Mouse (Mus musculus): ENCODE data around the gene Mical2. TPM values are rescaled to one million over a fixed set of nuclear protein-coding genes. Genes with fewer than 3 reads are reported as not detected.

Gene Mical2
- polyA plus RNA-seq (2015; fragmentation: Nextera tagmentation; extraction: Ambion mirVana) = 1.5 TPM in 2 replicates

DNA sequence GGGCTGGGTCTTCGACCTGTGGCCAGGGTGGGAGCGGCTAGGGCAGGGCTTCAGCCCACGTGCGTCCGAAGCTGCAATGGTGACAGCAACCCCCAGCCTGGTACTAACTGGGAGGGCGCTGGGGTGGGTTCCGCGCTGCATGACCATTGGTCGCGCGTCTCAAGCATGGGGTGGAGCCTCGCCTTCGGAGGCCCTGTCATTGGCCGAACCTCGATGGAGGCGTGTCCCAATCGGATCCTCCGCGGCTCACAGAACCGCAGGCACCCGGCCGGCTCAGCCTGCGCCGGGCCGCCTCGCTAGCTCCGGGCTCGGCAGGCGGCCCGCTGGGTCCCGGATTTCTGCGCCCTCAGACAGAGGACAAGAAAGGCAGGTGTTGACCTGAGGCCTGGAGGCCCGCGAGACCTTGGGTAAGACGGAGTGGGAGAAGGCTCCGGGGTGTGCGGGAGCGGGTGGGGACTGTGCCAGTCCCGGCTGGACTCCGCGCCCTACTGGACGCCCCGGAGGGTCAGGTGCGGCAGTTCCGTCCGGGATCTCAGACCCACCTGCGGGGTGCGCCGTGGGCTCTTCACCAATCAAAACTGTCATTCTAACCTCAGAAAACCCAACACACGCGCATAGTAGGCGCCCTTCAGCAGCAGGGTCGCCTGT, at the start of gene Mical2:
Gene Mical2 (plus strand): TSS at position 242 of the 648 bp plus-strand sequence.
- peaks cover 49% of the 10 kb centered on the region for H3K27me3 ChIP-seq
- under 1% methylated on average over 50 of the region's 53 CpGs for WGBS

DNA sequence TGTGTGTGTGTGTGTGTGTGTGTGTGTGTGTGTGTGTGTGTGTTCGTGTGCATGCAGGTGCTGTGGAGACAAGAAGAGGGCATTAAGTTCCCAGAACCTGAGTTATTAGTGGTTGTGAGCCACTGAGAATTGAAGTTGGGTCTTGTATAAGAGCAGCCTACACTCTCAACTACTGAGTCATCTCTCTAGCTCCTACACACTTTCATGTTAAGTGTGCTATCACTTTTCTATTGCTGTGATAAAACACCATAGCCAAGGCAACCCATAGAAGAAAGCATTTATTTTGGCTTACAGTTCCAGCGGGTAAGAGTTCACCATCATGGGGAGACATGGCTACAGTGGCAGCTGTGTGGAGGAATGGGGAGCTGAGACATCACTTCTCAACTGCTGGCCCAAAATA, 49.0 kb upstream of the Mical2 start:
- H3K4me2 ChIP-seq (replicated peaks) = no peak overlapping the region
- WGBS = 91% methylated on average over 2 of the region's 2 CpGs
- no peak overlapping the region for H3K27ac ChIP-seq

More for the DNA sequence above, at the start of gene Mical2:
- H3K36me3 ChIP-seq = no peaks in the 10 kb centered on the region
- H3K4me1 ChIP-seq (replicated peaks) = peaks cover 20% of the 10 kb centered on the region
- H3K4me3 ChIP-seq (replicated peaks) = peak within 1 kb of the TSS; percentile 66
- peak within 1 kb of the TSS; percentile 69 for H3K9ac ChIP-seq (replicated peaks)
- H3K4me2 ChIP-seq (replicated peaks) = peak within 1 kb of the TSS; percentile 98
- no peak within 1 kb of the TSS for H3K27ac ChIP-seq
- H3K9me3 ChIP-seq = no peaks in the 10 kb centered on the region
- peak; percentile 98 for ATAC-seq

DNA sequence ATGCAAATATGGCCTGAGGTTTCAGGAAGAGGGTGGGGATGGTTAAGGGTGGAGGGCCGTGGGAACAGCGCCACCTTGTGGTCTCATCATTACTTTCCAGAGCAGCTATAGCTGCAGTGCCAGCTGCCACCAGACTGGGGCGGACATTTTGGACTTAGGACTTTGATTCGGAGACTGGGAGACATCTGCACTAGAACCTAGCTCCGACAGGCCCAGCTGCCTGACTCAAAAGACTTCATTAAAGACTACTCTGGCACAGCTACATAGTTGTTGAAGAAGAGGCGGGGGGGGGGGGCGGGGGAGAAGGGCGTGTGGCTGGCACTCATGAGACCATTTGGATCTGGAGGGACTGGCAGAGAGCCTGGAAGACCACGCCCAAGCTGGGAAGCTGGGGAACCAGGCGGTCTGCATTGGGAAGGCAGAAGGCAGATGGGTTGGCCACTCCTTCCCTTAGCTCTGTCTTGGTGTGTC, 45.4 kb upstream of the Mical2 start:
- Histone ChIP-seq H3K9ac (replicated peaks) (no peak overlapping the region), H3K36me3 (no peaks in the 10 kb centered on the region), H3K4me3 (replicated peaks) (no peak overlapping the region), H3K9me3 (no peaks in the 10 kb centered on the region), H3K4me1 (replicated peaks) (no peaks in the 10 kb centered on the region; the same call in 1 of the 2 replicates), H3K27ac (no peak overlapping the region), H3K27me3 (no peaks in the 10 kb centered on the region), H3K4me2 (replicated peaks) (0 out of 2 replicates have a peak overlapping the region, but pooled peaks have one; percentile 9)
- ATAC-seq = peak; percentile 78
- WGBS = 12% methylated on average over 10 of the region's 10 CpGs

More for the DNA sequence above, 49.0 kb upstream of the Mical2 start:
- Histone ChIP-seq H3K9ac (replicated peaks) (no peak overlapping the region), H3K4me3 (replicated peaks) (no peak overlapping the region), H3K4me1 (replicated peaks) (no peaks in the 10 kb centered on the region), H3K36me3 (no peaks in the 10 kb centered on the region), H3K9me3 (no peaks in the 10 kb centered on the region), H3K27me3 (no peaks in the 10 kb centered on the region)
- ATAC-seq = no peak

DNA sequence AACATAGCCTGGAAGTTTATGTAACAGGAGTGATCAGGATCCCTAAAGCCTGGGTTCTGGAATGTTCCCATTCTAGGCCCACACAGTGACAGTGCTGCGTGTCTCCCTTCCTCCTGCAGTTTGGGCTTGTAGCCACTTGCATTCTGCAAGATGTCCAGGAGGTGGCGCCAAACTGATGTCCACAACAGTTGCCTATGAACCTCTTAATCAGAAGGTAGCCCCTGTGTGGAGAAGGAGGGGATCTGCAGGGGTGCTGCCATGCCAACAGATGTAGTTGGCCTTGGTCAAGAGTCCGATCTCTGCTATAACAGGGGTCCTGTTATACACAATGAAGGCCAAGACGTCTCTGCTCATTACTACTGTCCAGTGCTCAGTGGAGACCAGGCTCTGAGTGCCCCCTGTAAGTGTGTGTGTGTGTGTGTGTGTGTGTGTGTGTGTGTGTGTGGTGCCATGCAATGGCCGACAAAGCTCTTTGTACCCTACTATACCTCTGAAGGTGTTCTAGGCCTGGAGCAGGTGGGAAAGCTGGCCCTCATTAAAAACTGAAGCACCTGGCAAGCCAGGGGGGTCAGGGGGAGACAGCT, 42.3 kb upstream of the Mical2 start:
- no peaks in the 10 kb centered on the region; the same call in 1 of the 2 replicates for H3K4me1 ChIP-seq (replicated peaks)
- no peaks in the 10 kb centered on the region for H3K9me3 ChIP-seq
- no peaks in the 10 kb centered on the region for H3K36me3 ChIP-seq
- H3K27me3 ChIP-seq = no peaks in the 10 kb centered on the region
- H3K9ac ChIP-seq (replicated peaks) = no peak overlapping the region
- H3K27ac ChIP-seq = no peak overlapping the region
- no peak overlapping the region for H3K4me2 ChIP-seq (replicated peaks)
- ATAC-seq = peak; percentile 60
- 38% methylated on average over 5 of the region's 5 CpGs for WGBS
- no peak overlapping the region for H3K4me3 ChIP-seq (replicated peaks)

DNA sequence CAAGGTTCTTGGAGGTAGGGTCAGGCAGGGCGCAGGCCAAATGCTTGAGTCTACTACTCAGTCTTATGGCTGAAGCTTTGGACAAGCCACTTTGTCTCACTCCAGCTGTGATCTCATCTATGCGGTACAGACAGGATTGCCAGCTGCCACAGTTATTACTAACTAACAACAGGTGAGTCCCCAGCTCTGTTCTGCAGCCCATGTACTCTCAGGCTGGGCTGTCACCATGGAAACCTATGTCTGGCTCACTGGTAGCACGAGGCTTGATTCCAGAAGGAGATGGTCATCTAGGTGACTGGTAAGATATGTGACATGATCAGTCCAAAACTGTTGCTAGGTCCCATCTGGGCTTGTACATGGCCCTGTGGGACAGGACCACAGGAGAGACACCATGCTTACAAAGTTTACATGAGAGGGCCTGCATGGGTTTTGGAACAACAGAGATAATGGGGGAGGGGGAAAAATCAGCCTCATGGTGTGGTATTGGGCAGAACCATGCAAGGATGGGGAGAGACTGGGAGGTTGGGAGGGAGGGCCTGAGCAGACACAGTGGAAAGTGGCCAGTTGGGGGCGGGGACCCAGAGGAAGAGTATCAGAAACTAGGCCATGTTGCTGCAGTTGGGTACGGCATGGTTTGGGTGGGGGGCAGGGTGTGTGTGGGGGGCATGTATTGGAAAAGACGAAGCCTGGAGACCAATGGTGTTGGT, 41.0 kb upstream of the Mical2 start:
- H3K4me2 ChIP-seq (replicated peaks) = no peak overlapping the region
- no peaks in the 10 kb centered on the region for H3K27me3 ChIP-seq
- WGBS = 81% methylated on average over 6 of the region's 6 CpGs
- H3K4me3 ChIP-seq (replicated peaks) = no peak overlapping the region
- H3K9ac ChIP-seq (replicated peaks) = no peak overlapping the region
- ATAC-seq = no peak
- H3K4me1 ChIP-seq (replicated peaks) = no peaks in the 10 kb centered on the region; the same call in 1 of the 2 replicates
- no peaks in the 10 kb centered on the region for H3K36me3 ChIP-seq
- no peaks in the 10 kb centered on the region for H3K9me3 ChIP-seq
- H3K27ac ChIP-seq = no peak overlapping the region

DNA sequence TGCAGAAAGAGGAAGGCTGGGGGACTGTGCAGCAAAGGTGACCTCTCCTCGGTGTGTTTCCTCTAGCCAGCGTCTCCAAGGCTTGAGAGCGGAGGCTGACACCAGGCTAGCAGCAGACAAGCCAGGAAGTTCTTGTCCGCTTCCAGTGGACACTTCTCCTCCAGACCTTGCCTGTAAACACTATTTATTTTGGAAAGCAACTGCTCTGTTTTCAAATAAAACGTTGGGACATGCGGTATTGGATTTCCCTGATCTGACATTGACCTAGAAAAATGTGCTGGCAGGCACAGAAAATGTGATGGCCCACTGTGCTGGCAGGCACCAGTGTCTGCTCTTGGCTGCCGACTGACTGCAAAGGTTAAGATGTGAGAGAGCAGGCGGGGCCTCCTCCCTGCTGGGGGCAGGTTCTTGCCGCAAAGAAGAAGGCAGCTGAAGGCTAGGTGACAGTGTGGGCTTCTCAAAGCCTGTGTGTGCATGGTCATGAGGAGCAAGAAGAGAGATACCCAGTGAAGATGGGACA, 40.4 kb upstream of the Mical2 start:
- 78% methylated on average over 9 of the region's 9 CpGs for WGBS
- Histone ChIP-seq H3K36me3 (no peaks in the 10 kb centered on the region), H3K4me3 (replicated peaks) (no peak overlapping the region), H3K4me2 (replicated peaks) (no peak overlapping the region), H3K27ac (no peak overlapping the region), H3K4me1 (replicated peaks) (no peaks in the 10 kb centered on the region; the same call in 1 of the 2 replicates), H3K9ac (replicated peaks) (no peak overlapping the region), H3K9me3 (no peaks in the 10 kb centered on the region), H3K27me3 (no peaks in the 10 kb centered on the region)
- ATAC-seq = no peak

DNA sequence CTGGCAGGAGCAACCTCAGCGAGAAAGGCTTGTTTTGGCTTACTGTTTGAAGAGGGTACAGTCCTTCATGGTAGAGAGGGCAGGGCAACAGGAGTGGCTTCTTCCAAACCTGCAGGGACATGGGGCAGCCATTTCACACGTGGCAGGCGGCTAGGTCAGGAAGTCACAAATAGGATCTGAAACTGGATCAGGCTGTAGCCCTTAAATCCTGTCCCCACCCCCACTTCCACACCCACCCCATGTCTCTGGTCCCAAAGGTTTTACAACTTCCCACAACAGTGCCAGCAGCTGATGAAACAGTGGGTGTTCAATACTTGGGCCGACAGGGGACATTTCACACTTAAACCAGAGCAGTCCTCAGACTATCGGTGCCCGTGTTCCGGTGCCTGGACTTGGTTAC, 38.8 kb upstream of the Mical2 start:
- H3K27me3 ChIP-seq = no peaks in the 10 kb centered on the region
- H3K4me1 ChIP-seq (replicated peaks) = no peaks in the 10 kb centered on the region; the same call in 1 of the 2 replicates
- no peak overlapping the region for H3K4me2 ChIP-seq (replicated peaks)
- no peaks in the 10 kb centered on the region for H3K9me3 ChIP-seq
- no peaks in the 10 kb centered on the region for H3K36me3 ChIP-seq
- no peak overlapping the region for H3K27ac ChIP-seq
- H3K9ac ChIP-seq (replicated peaks) = no peak overlapping the region
- no peak overlapping the region for H3K4me3 ChIP-seq (replicated peaks)
- WGBS = 90% methylated on average over 7 of the region's 7 CpGs
- ATAC-seq = no peak

DNA sequence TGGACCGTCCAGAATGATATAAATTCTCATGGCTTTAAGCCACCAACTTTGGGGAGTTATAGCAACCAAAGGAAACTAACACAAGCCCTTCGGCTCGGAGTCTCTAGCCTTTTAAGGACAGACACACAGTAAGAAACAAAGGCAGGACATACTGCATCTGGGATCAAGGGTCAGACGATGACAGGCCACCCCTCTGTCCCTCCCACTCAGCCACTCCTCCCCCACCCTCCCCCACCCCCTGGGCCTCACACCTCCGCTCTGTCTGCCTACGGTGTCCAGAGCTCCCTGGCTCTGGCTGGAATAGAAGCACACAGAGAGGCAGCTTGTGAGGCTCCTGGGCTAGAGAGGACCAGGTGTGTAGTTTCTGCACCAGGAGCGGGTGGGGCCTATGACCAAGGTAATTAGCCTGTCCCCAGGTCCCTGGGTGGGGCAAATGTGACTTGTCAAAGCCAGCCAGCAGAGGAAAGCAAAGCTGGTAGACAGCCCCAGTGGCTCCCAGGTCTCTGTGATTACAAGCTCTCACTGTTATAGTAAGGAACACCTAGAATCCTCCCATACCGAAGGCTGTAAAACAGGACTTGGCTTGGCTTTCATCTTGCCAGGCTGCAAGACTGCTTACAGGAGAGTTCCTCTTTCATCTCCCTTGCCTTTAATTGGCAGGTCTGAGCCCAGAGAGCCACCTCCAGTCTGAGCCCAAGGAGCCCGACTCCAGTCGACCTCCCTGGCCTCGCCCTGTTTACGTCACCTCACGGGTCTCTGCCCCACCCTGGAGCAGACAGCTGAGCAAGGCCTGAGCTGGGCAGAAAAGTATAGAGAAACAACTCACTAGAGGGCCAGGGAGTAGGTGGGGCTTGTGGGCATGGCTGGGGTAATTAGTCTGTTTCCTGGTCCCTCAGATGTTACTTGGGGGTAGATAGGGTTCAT, 37.9 kb upstream of the Mical2 start:
- Histone ChIP-seq H3K4me2 (replicated peaks) (no peak overlapping the region), H3K4me3 (replicated peaks) (no peak overlapping the region), H3K27me3 (no peaks in the 10 kb centered on the region), H3K36me3 (no peaks in the 10 kb centered on the region), H3K9ac (replicated peaks) (no peak overlapping the region), H3K9me3 (no peaks in the 10 kb centered on the region), H3K27ac (no peak overlapping the region), H3K4me1 (replicated peaks) (no peaks in the 10 kb centered on the region; the same call in 1 of the 2 replicates)
- WGBS = 82% methylated on average over 13 of the region's 13 CpGs
- no peak for ATAC-seq

DNA sequence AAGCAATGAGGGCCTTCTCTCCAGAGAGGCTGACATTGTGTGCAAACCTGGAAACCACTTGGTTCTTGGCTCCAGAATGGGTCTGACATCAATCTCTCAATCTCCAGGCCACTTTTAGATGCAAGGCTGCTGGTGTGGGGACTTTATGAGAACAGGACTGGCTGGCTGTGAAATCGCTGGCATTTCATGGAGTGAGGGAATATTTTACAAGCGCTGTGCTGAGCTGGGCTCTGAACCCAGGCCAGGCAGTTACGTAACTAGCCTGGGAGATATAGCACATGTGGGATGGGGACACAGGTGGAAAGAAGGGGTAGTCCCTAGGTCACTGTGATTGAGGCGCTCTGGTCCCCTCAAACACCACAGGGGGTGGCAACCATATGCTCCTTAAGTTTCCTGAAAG, 33.4 kb upstream of the Mical2 start:
- no peak overlapping the region for H3K4me2 ChIP-seq (replicated peaks)
- no peaks in the 10 kb centered on the region for H3K9me3 ChIP-seq
- no peak overlapping the region for H3K9ac ChIP-seq (replicated peaks)
- no peak overlapping the region for H3K4me3 ChIP-seq (replicated peaks)
- WGBS = 93% methylated on average over 4 of the region's 4 CpGs
- no peaks in the 10 kb centered on the region for H3K27me3 ChIP-seq
- no peak for ATAC-seq
- H3K27ac ChIP-seq = no peak overlapping the region
- no peaks in the 10 kb centered on the region for H3K4me1 ChIP-seq (replicated peaks)
- no peaks in the 10 kb centered on the region for H3K36me3 ChIP-seq

DNA sequence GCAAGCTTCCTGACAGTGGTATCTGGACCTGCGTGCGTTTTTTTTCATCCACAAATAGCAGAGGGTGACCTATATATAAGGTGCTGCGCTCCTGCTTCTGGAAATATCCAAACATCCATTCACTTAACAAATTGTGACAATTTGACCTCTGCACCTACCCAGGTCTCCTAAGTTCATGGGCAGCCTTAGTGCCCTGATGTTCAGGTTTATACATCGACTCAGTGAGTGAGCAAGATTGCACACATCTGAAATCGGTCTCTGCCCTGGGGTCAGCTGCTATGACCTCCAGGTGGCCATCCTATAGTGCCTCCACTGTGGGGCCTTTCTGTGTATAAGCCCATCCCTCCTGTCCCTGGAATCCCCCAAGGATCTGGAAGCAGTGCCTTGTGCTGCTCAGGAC, 32.9 kb upstream of the Mical2 start:
- H3K9ac ChIP-seq (replicated peaks) = no peak overlapping the region

DNA sequence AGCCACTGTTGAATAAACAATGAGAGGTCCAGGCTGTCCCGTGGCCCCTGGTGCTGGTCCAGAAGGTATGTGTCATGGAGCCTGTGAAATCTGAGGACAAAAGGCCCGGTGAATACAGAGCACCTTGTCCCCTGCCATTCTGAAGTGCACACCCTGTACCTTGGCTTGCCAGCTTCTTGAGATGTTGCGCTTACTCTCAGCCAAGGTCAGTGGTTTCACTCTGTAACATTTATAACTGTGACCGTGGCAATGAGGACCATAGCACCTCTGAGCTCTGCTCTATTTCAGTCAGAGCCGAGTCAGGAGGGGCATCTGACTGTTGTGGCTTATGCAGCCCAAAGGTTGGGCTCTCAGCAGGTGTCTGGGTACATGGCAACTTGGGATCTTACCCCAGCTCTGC, 31.4 kb upstream of the Mical2 start:
- Histone ChIP-seq H3K36me3 (no peaks in the 10 kb centered on the region), H3K27ac (no peak overlapping the region), H3K9me3 (no peaks in the 10 kb centered on the region), H3K4me3 (replicated peaks) (no peak overlapping the region), H3K9ac (replicated peaks) (no peak overlapping the region), H3K4me1 (replicated peaks) (no peaks in the 10 kb centered on the region), H3K4me2 (replicated peaks) (no peak overlapping the region), H3K27me3 (no peaks in the 10 kb centered on the region)
- 82% methylated on average over 5 of the region's 5 CpGs for WGBS
- no peak for ATAC-seq

More for the DNA sequence above, 32.9 kb upstream of the Mical2 start:
- no peak overlapping the region for H3K4me2 ChIP-seq (replicated peaks)
- H3K4me3 ChIP-seq (replicated peaks) = no peak overlapping the region
- ATAC-seq = no peak
- no peak overlapping the region for H3K27ac ChIP-seq
- no peaks in the 10 kb centered on the region for H3K9me3 ChIP-seq
- H3K27me3 ChIP-seq = no peaks in the 10 kb centered on the region
- H3K36me3 ChIP-seq = no peaks in the 10 kb centered on the region
- 90% methylated on average over 5 of the region's 5 CpGs for WGBS
- no peaks in the 10 kb centered on the region for H3K4me1 ChIP-seq (replicated peaks)

Data from midbrain, embryonic 13.5 days (tissue).